Mouse (Mus musculus): Measurements from ENCODE around the gene Psmd13.

GRCm38 (mm10) chr7:140846676-140847075, 35.1 kb upstream of the Psmd13 start:
- no peak for TF ChIP-seq CTCF (conservative IDR thresholded peaks at IDR 0.05; ENCODE audit: low read length)
- no peak for TF ChIP-seq NANOG (IDR thresholded peaks at IDR 0.05; ENCODE audit: borderline replicate concordance, low read length)
- TF ChIP-seq POU5F1 (IDR thresholded peaks at IDR 0.05; ENCODE audit: borderline replicate concordance, low read length) = no peak

Measured in E14TG2a.4 (cell line).